Mouse (Mus musculus) retina, postnatal 7 days (tissue): Measurements from ENCODE around the gene Abcc5.
A peak's percentile ranks its signal among the peaks of the same experiment; 100 is the strongest.
"Not testable (repeated sequence)": the region's sequence is repeated elsewhere in the genome, so short reads cannot be mapped to it uniquely, and the experiment has no call there.

Experiments used
- DNase-seq: peaks from one replicate; pipeline ENCODE4 v3.0.0-alpha.2; 2012; ENCODE audit warnings: low read depth, low spot score

The Abcc5 gene

GRCm38 (mm10) chr16:20425855-20426598, at the start of gene Abcc5:
TSS of gene Abcc5 (minus strand) at chr16:20426394.
- DNase-seq: peak; percentile 84

- DNase-seq: no peak
Measured at GRCm38 (mm10) chr16:20475335-20475734, 49.1 kb upstream of the Abcc5 start.

- DNase-seq: no peak
Measured at GRCm38 (mm10) chr16:20474786-20475185, 48.6 kb upstream of the Abcc5 start.

- DNase-seq: no peak
Measured at GRCm38 (mm10) chr16:20474211-20474610, 48.0 kb upstream of the Abcc5 start.

GRCm38 (mm10) chr16:20473748-20474147, 47.6 kb upstream of the Abcc5 start:
- no peak for DNase-seq

GRCm38 (mm10) chr16:20471686-20472085, 45.5 kb upstream of the Abcc5 start:
- no peak for DNase-seq

- DNase-seq: no peak
Measured at GRCm38 (mm10) chr16:20470981-20471380, 44.8 kb upstream of the Abcc5 start.

GRCm38 (mm10) chr16:20464725-20465124, 38.5 kb upstream of the Abcc5 start:
- DNase-seq: no peak

GRCm38 (mm10) chr16:20458736-20459135, 32.5 kb upstream of the Abcc5 start:
- not testable (repeated sequence) for DNase-seq

GRCm38 (mm10) chr16:20456106-20456505, 29.9 kb upstream of the Abcc5 start:
- no peak for DNase-seq

GRCm38 (mm10) chr16:20454155-20454654, 28.0 kb upstream of the Abcc5 start:
- no peak for DNase-seq

GRCm38 (mm10) chr16:20451774-20452173, 25.6 kb upstream of the Abcc5 start:
- DNase-seq: no peak

GRCm38 (mm10) chr16:20445871-20446270, 19.7 kb upstream of the Abcc5 start:
- no peak for DNase-seq

- no peak for DNase-seq
Measured at GRCm38 (mm10) chr16:20444831-20445388, 18.7 kb upstream of the Abcc5 start.

GRCm38 (mm10) chr16:20442871-20443270, 16.7 kb upstream of the Abcc5 start:
- DNase-seq: no peak

- DNase-seq: no peak
Measured at GRCm38 (mm10) chr16:20438673-20439415, 12.7 kb upstream of the Abcc5 start.

- DNase-seq: not testable (repeated sequence)
Measured at GRCm38 (mm10) chr16:20438046-20438445, 11.9 kb upstream of the Abcc5 start.

- DNase-seq: no peak
Measured at GRCm38 (mm10) chr16:20436281-20436680, 10.1 kb upstream of the Abcc5 start.

- no peak for DNase-seq
Measured at GRCm38 (mm10) chr16:20429328-20429727, 3.1 kb upstream of the Abcc5 start.

GRCm38 (mm10) chr16:20427566-20427965, 1.4 kb upstream of the Abcc5 start:
- no peak for DNase-seq

GRCm38 (mm10) chr16:20424719-20425650, 1.2 kb downstream of the Abcc5 start:
- no peak for DNase-seq
